Mouse (Mus musculus) urinary bladder, adult 18-20 months (tissue): ENCODE data around the gene Pld5.
"Not testable (repeated sequence)": the region's sequence is repeated elsewhere in the genome, so short reads cannot be mapped to it uniquely, and the experiment has no call there.

Experiments
- DNase-seq, 2 experiments: peaks; one replicate each; pipeline ENCODE4 v3.0.0; 2022; ENCODE audit warnings: low spot score in 2 of 2, mixed read lengths in 2 of 2

Pld5 gene

DNA sequence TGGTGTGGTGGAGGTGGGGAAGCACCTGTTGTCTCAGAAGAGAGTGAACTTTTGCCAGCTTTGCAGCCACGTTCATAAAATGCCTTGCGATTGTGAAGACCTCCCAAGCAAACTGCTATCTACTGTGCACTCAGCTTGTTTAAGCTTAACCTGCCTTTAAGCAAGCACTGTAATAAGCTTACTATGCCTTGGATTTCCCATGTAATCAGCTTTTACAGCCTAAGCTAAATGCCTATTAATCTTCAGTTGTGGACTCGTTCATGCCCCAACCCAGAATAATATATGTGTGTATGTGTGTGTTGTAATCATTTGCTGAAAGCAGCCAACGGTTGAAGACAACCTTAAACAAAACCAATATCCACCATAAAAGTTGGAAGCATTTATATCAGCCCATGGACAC is 232.1 kb downstream of the Pld5 start:
- DNase-seq: no peak

DNA sequence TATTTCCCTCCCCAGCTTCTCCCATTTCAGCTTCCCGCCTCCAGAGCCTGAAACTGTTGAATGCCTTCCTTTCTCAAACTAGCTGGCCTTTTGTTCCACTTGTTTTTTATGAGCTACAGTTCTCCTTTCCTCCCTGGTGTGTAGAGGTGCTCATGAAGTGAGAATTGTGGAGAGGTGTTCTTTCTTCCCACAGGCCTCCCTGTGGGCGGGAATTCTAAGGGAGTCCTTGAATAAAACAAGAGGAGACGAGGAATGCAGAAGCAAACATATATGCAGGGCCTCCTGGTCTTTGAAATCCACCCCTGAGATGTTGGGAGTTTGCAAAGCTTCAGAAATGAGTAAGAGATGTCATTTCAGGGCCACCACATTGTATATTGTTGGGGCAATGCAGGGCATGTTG is 235.2 kb downstream of the Pld5 start:
- no peak for DNase-seq

GRCm38 (mm10) chr1:176036028-176036427 is 239.1 kb downstream of the Pld5 start:
- no peak for DNase-seq

DNA sequence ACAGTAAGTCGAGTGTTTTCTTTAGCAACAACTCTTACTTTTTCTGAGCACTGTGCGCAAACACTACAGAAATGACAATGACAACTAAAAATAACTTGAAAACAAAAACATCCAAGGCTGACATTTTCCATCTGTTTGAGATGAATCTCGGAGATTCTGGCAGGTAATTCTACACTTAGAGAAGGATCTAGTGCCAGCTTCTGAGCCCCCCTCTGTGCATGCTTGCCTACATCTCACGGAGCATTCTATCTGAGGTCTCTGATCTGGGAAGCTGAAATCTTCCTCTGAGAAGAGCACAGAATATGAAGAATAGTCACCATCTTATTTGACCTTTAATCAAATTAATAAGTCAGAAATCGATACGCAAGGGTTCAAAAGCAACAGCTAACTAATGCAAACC is 240.4 kb downstream of the Pld5 start:
- DNase-seq: no peak

- no peak for DNase-seq
These were observed 241.4 kb downstream of the Pld5 start for GRCm38 (mm10) chr1:176033698-176034097.

DNA sequence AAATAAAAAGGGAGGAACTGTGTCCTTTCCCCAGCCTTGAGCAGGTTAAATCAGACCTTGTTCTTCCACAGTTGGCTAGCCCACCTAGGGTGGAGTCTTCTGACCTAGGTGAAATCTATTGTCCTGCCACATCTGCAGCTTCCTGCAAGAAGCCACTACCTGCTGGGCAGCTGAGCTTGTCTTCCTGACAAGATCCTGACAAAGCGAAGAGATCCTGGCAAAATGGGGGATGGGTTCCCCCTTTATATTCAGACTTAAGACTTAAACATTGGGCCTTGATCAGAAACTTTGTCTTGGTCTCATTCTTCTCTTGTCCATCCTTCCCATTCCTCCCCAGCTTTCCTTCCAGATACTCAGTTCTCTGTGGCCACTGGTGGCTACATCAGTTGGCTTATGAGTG is 246.0 kb downstream of the Pld5 start:
- no peak for DNase-seq

DNA sequence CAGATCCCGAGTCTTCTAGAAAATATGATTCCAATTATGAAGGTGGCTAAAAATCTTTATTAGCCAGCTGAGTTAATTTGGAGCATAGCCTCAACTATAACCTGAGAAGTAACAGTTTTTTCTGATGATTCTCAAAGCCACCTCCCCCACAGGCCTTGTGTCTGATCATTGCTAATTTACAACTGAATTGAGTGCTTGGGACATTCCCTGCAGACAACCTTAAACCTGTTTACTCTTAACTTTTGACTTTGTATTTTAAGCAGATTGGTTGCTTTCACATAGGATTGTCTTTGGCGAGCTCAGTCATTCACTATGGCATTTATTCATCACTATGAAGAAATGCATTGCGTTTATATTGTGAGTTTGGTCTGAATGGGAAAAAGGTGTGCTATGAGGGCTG is 246.7 kb downstream of the Pld5 start:
- no peak for DNase-seq

- DNase-seq: no peak
These were observed 250.6 kb downstream of the Pld5 start for GRCm38 (mm10) chr1:176024501-176024900.

GRCm38 (mm10) chr1:176018523-176018922 is 256.6 kb downstream of the Pld5 start:
- no peak for DNase-seq

- no peak for DNase-seq
These were observed 259.0 kb downstream of the Pld5 start for GRCm38 (mm10) chr1:176016076-176016475.

DNA sequence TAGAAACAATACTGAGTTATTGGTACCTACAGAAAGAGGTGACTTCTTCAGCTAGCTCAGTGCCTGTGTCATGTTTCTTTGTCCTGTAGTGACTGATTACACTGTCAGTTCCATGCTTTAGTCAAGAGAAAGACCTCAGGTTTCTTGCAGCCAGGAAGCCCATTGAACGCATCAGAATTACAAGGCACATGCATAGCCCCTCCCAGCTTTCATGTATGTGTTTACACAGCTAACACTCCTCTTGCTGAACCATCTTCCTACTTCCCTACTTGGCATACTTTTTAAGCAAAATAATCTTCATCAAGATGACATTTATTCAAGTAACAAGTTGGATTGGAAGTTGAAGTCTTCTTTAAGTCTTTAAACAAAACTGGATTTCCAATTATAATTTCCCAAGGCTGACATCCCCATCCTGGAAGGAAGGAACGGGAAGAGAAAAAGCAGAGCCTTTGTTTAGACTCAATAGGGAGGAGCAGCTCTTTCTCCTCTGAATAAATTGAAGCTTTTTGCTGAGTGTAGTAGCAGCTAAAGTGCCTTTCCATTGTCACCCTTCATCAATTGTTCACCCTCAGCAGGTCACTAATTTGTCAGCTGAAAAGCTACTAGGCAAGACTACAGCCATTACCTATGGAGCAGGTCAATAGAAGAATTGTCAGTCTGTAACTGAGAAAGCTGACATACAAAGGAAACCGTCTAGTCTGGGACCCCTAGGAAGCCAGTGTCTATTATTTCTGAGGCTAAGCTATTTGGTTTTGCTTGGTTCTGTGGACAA is 261.4 kb downstream of the Pld5 start:
- no peak for DNase-seq

GRCm38 (mm10) chr1:176011535-176011934 is 263.6 kb downstream of the Pld5 start:
- DNase-seq: no peak

DNA sequence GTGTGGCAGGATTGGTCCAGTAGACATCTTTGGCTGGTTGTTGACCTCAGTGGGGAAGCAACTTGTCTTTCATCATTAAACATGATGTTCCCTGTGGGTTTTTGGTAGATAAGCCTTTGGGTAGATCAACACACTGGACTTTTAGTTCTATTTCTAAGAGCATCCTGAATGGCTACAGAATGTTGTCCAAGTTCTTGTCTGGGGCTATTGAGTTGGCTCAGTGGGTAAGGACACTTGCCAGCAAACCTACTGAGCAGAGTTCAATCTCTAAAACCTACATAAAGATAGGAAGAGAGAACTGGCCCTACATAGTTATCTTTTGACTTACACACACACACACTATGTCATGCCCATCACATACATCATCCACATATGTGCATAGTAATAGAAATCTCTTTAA is 264.0 kb downstream of the Pld5 start:
- DNase-seq: no peak

GRCm38 (mm10) chr1:176008411-176008810 is 266.7 kb downstream of the Pld5 start:
- no peak for DNase-seq

DNA sequence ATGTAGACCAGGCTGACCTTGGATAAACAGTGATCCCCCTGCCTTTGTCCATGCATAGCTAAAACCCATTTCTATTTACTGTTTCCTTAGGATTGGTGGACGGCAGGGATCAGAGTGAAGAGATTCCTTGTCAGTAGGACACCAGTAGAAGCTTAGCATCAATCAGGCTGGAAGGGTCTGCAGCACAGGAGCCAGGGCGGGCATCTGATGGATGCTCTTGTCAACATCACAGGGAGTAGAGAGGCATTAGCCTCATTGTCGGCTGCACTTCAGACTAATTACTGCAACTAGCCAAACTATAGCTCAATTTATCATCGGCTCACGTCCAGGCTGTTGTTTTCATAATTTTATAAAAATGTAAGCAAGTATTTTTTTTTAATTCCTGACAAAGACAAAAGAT is 274.5 kb downstream of the Pld5 start:
- no peak for DNase-seq

DNA sequence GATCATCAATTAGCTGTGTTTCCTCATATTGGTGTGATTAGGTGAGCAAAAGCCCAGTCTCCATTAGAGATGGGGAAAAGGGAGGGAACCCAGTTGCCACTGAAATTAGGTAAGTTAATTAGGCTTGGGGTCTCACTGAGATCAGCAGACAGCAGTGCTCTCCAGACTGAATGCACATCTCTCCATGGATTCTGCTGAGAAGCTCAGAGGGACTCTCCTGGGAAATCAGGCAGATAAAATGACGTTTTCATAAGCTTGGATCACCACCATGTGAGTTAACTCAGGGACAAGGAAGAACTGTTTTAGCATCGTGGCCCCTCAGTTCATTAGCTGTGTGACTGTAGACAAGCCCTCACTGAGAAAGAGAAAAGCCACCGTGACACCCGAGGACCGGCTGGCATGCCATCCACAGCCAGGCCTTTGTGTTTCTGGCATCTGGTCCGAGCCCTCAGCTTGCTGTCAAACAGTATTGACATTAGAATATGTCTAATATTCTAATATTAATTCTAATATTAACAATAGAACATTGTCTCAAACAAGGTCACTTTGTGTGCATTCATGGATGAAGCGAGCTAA is 277.9 kb downstream of the Pld5 start:
- DNase-seq: no peak

GRCm38 (mm10) chr1:175988912-175989311 is 286.2 kb downstream of the Pld5 start:
- DNase-seq: no peak

- DNase-seq: no peak
These were observed 286.7 kb downstream of the Pld5 start for GRCm38 (mm10) chr1:175988448-175988847.

- not testable (repeated sequence) for DNase-seq
These were observed 296.1 kb downstream of the Pld5 start, which contains the start of gene Rbm8a2 for GRCm38 (mm10) chr1:175979014-175979413. TSS of gene Rbm8a2 (minus strand) at chr1:175979114.

- no peak for DNase-seq
These were observed 304.4 kb downstream of the Pld5 start for GRCm38 (mm10) chr1:175970710-175971109.

- DNase-seq: no peak
These were observed 307.9 kb downstream of the Pld5 start for GRCm38 (mm10) chr1:175967004-175967745.

- no peak for DNase-seq
These were observed 313.3 kb downstream of the Pld5 start for GRCm38 (mm10) chr1:175961786-175962185.

DNA sequence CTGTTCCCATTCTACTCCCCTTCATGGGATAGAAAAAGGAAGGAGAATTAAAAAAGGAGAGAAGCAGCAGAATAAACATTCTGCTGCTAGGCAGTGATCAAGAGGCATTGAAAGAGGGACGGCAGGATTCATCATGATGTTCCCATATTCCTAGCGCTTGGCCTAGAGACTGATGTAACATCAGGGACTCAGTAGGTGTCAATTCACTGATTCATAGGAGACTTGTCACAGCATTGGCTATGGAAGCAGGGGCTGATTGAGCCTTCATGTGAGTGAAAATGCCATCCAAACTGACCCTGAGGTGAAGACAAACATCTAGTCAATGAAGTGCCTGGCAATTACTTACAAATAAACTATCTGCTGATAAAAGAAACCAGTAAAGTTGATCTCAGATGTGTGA is 324.3 kb downstream of the Pld5 start:
- no peak for DNase-seq
